Mouse (Mus musculus): ENCODE measurements around the gene Wdr43. TPM values are rescaled to one million over a fixed set of nuclear protein-coding genes. Genes with fewer than 3 reads are reported as not detected.
"Not testable (repeated sequence)": the region's sequence is repeated elsewhere in the genome, so short reads cannot be mapped to it uniquely, and the experiment has no call there.

Gene Wdr43
- polyA plus RNA-seq, 1 experiment from 2014 or later, result 61.1 TPM

DNA sequence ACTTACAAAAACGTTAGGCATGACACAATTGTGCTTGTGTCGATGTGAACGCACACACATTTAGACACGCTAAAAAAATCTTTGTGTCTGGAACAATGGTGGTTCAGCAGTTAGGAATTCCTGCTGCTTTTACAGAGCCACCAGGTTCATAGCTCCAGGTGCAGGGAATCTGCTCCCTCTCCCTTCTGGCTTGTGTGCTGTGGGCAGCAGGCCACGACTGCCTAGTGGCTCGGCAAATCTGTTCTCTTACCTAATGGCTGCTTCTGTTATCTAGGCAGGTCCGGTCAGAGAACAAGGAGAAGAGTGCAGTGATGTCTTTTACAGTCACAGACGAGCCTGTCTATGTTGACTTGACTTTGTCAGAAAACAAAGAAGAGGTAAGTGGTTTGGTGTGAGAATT, 17.7 kb downstream of the Wdr43 start:
- no peaks in the 10 kb centered on the region for H3K4me1 ChIP-seq (replicated peaks; ENCODE audit: control insufficient read depth, insufficient read depth, low read length)
- no peak overlapping the region for H3K4me3 ChIP-seq (replicated peaks; ENCODE audit: low read length)
- H3K4me2 ChIP-seq (ENCODE audit: low read length), result no peak overlapping the region
- 86% methylated on average over 8 of the region's 8 CpGs for WGBS
- H3K27ac ChIP-seq (ENCODE audit: low read length), result no peak overlapping the region
- no peaks in the 10 kb centered on the region for H3K27me3 ChIP-seq (replicated peaks; ENCODE audit: control insufficient read depth, insufficient read depth, low read length)
- H3K36me3 ChIP-seq (ENCODE audit: control insufficient read depth, insufficient read depth), result peaks cover 22% of the 10 kb centered on the region
- H3K9me3 ChIP-seq (ENCODE audit: control insufficient read depth, low read length), result no peaks in the 10 kb centered on the region
- ATAC-seq, result no peak
- H3K9ac ChIP-seq (replicated peaks; ENCODE audit: low read depth, low read length), result no peak overlapping the region

DNA sequence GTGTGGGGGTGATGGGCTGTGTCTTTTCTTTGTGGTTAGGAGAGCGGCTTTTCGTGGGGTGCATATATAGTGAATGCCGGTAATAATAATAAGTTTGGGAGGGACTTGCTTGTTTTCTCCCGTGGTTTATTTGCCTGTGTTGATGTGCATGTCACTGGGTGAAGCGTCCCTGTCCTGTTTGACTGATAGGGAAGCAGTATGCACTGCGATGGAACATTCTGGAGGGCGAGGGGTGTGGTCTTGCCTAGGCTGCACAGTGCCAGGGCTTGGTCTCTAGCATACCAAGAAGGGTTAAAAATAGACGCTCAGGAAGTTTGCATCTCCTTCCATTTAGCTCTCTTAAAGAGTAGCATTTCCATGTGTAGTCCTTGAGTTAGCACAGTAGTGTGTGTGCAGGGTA, 21.1 kb downstream of the Wdr43 start:
- H3K36me3 ChIP-seq (ENCODE audit: control insufficient read depth, insufficient read depth), result peaks cover 22% of the 10 kb centered on the region
- 92% methylated on average over 8 of the region's 8 CpGs for WGBS
- H3K4me1 ChIP-seq (replicated peaks; ENCODE audit: control insufficient read depth, insufficient read depth, low read length), result no peaks in the 10 kb centered on the region
- H3K9ac ChIP-seq (replicated peaks; ENCODE audit: low read depth, low read length), result no peak overlapping the region
- no peak overlapping the region for H3K4me2 ChIP-seq (ENCODE audit: low read length)
- ATAC-seq, result no peak
- H3K4me3 ChIP-seq (replicated peaks; ENCODE audit: low read length), result no peak overlapping the region
- no peaks in the 10 kb centered on the region for H3K9me3 ChIP-seq (ENCODE audit: control insufficient read depth, low read length)
- H3K27ac ChIP-seq (ENCODE audit: low read length), result no peak overlapping the region
- no peaks in the 10 kb centered on the region for H3K27me3 ChIP-seq (replicated peaks; ENCODE audit: control insufficient read depth, insufficient read depth, low read length)

DNA sequence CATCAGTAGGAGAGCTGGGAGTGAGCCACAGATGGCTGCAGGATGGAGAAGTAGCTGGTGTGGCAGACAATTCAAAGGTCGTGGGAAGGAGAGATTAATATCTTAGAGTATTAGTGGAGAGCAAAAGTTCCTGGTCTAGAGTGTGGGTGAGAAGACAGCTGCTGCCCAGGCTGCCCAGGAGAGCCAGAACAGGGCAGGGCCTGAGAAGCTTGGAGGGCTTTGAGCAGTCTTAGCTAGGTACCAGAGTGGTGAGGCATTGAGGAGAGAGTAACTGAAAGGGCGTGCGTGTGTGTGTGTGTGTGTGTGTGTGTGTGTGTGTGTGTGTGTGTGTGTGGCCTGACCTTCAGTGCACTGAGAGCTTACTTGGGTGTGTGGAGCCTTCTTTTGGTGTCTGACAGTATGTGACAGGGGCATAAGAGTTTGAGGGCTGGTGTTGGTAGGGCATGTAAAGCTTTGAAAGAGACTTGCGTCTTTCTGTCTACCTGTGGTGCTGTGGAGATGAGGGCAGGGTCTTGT, 22.1 kb downstream of the Wdr43 start:
- no peaks in the 10 kb centered on the region for H3K4me1 ChIP-seq (replicated peaks; ENCODE audit: control insufficient read depth, insufficient read depth, low read length)
- H3K4me3 ChIP-seq (replicated peaks; ENCODE audit: low read length), result no peak overlapping the region
- peaks cover 25% of the 10 kb centered on the region for H3K36me3 ChIP-seq (ENCODE audit: control insufficient read depth, insufficient read depth)
- no peak for ATAC-seq
- H3K4me2 ChIP-seq (ENCODE audit: low read length), result no peak overlapping the region
- no peak overlapping the region for H3K9ac ChIP-seq (replicated peaks; ENCODE audit: low read depth, low read length)
- H3K9me3 ChIP-seq (ENCODE audit: control insufficient read depth, low read length), result no peaks in the 10 kb centered on the region
- H3K27ac ChIP-seq (ENCODE audit: low read length), result no peak overlapping the region
- 95% methylated on average over 4 of the region's 4 CpGs for WGBS
- H3K27me3 ChIP-seq (replicated peaks; ENCODE audit: control insufficient read depth, insufficient read depth, low read length), result no peaks in the 10 kb centered on the region

DNA sequence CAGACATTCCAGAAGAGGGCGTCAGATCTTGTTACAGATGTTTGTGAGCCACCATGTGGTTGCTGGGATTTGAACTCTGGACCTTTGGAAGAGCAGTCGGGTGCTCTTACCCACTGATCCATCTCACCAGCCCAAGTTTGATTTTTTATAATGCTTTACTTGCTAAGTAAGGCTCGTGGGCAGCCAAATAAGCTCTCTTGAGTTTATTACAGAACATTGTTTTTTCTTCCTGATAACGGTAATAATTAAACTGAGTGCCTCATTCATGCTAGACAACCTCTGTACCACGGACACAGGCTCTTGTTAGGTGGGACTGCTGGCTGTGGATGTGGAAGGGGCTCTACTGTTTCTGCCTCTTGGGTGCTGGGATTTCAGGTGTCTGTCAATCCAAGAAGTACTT, 23.4 kb downstream of the Wdr43 start:
- H3K9ac ChIP-seq (replicated peaks; ENCODE audit: low read depth, low read length); H3K27ac ChIP-seq (ENCODE audit: low read length); H3K4me2 ChIP-seq (ENCODE audit: low read length); ATAC-seq; H3K9me3 ChIP-seq (ENCODE audit: control insufficient read depth, low read length); H3K4me3 ChIP-seq (replicated peaks; ENCODE audit: low read length); H3K4me1 ChIP-seq (replicated peaks; ENCODE audit: control insufficient read depth, insufficient read depth, low read length); H3K27me3 ChIP-seq (replicated peaks; ENCODE audit: control insufficient read depth, insufficient read depth, low read length): not testable (repeated sequence)
- 82% methylated on average over 5 of the region's 5 CpGs for WGBS
- H3K36me3 ChIP-seq (ENCODE audit: control insufficient read depth, insufficient read depth), result peaks cover 29% of the 10 kb centered on the region

DNA sequence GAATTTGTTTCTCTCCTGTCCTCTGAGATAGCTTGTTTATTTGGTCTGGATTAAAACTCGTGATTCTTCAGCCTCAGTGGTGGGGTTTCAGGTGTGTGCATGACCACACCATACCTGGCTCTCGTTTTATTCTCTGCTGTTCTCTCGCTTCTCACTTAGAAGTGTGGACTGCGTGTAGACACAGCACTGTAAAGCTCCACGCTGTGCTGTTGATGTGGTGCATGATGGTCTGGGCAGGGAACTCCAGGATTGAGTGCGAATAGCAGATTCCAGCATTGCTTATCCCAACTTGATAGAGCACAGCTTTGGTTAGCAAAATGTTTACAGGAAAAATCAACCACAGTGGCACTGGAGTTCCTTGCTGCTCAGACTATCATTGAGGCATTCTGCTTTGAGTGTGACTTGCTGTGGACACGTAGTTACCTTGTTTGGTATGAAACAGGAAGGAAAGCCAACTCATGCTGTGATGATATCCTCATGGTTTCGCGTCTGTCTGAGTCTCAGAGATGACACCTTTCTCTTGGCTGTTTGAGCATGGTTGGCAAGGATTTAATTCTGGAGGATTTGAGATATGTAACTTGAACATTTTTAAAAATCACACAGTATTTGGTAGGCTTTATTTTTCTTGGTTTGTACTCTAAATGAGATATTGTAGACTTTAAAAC, 24.9 kb downstream of the Wdr43 start:
- H3K27ac ChIP-seq (ENCODE audit: low read length), result no peak overlapping the region
- ATAC-seq, result no peak
- no peaks in the 10 kb centered on the region for H3K27me3 ChIP-seq (replicated peaks; ENCODE audit: control insufficient read depth, insufficient read depth, low read length)
- 85% methylated on average over 9 of the region's 9 CpGs for WGBS
- no peak overlapping the region for H3K9ac ChIP-seq (replicated peaks; ENCODE audit: low read depth, low read length)
- no peaks in the 10 kb centered on the region for H3K9me3 ChIP-seq (ENCODE audit: control insufficient read depth, low read length)
- H3K36me3 ChIP-seq (ENCODE audit: control insufficient read depth, insufficient read depth), result peaks cover 28% of the 10 kb centered on the region
- H3K4me1 ChIP-seq (replicated peaks; ENCODE audit: control insufficient read depth, insufficient read depth, low read length), result no peaks in the 10 kb centered on the region
- no peak overlapping the region for H3K4me3 ChIP-seq (replicated peaks; ENCODE audit: low read length)
- H3K4me2 ChIP-seq (ENCODE audit: low read length), result no peak overlapping the region

DNA sequence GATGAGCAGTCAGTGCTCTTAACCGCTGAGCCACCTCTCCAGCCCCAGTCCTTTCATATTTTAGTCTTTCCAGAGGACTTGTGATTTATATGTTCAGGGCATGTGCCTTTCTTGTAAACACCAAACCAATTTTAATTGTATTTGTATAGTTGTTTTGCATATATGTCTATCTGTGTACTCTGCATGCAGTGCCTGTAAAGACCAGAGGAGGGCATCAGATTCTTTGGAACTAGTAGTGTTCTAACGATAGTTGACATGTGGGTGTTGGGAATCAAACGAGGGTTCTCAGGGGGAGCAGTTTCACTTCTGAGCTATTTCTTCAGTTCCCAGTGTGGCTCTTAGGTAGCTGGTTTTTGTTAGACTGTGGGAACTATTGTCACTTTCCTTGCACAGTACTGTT, 26.5 kb downstream of the Wdr43 start:
- H3K4me2 ChIP-seq (ENCODE audit: low read length), result no peak overlapping the region
- no peak overlapping the region for H3K27ac ChIP-seq (ENCODE audit: low read length)
- ATAC-seq, result no peak
- no peak overlapping the region for H3K4me3 ChIP-seq (replicated peaks; ENCODE audit: low read length)
- WGBS, result 77% methylated on average over 3 of the region's 3 CpGs
- H3K9ac ChIP-seq (replicated peaks; ENCODE audit: low read depth, low read length), result no peak overlapping the region
- H3K27me3 ChIP-seq (replicated peaks; ENCODE audit: control insufficient read depth, insufficient read depth, low read length), result no peaks in the 10 kb centered on the region
- peaks cover 28% of the 10 kb centered on the region for H3K36me3 ChIP-seq (ENCODE audit: control insufficient read depth, insufficient read depth)
- H3K9me3 ChIP-seq (ENCODE audit: control insufficient read depth, low read length), result no peaks in the 10 kb centered on the region
- no peaks in the 10 kb centered on the region for H3K4me1 ChIP-seq (replicated peaks; ENCODE audit: control insufficient read depth, insufficient read depth, low read length)

DNA sequence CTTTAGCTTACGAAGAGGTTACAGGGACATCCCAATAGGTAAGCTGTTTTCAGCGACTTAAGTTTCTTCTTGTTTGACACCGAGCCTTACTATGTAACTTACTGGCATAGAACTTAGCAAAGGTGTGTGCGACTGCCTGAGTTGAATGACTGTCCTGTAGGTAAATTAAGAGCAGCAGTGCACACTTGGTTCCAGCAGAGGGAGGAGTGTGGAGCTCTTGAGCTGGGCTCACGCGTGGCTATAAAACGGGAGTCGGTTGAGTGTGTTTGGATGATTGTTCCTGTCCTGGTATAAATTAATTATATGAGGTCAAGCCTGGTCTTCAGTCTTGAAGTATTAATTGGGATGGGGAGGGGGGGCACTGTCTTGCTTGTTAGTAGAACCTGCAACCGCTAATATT, 34.3 kb downstream of the Wdr43 start:
- 93% methylated on average over 9 of the region's 9 CpGs for WGBS
- Histone ChIP-seq H3K36me3 (ENCODE audit: control insufficient read depth, insufficient read depth) (peaks cover 19% of the 10 kb centered on the region), H3K4me3 (replicated peaks; ENCODE audit: low read length) (no peak overlapping the region)

DNA sequence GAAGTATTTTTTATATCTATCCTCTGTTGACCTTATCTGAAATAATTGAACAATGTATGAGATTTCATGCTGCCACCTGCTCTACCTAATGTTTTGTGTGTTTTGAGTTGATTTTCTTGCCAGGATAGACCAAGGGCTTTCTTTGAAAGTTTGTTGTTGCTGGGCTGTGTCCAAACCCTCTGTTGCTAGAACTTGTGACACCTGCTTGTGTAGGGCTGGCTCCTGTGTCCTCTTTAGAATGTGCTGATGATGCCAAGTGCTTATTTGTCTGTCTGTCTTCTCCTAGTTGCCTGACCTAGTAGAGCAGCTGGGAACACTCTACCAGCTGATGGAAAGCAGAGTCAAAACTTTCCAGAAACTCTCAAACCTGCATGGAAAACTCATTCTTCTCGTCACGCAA, 36.8 kb downstream of the Wdr43 start:
- Histone ChIP-seq H3K27ac (ENCODE audit: low read length) (no peak overlapping the region), H3K9me3 (ENCODE audit: control insufficient read depth, low read length) (no peaks in the 10 kb centered on the region), H3K4me2 (ENCODE audit: low read length) (no peak overlapping the region), H3K27me3 (replicated peaks; ENCODE audit: control insufficient read depth, insufficient read depth, low read length) (no peaks in the 10 kb centered on the region), H3K4me1 (replicated peaks; ENCODE audit: control insufficient read depth, insufficient read depth, low read length) (no peaks in the 10 kb centered on the region), H3K4me3 (replicated peaks; ENCODE audit: low read length) (no peak overlapping the region), H3K9ac (replicated peaks; ENCODE audit: low read depth, low read length) (no peak overlapping the region), H3K36me3 (ENCODE audit: control insufficient read depth, insufficient read depth) (peaks cover 17% of the 10 kb centered on the region)
- ATAC-seq, result no peak
- whole genome bisulfite sequencing, result 95% methylated on average over 2 of the region's 2 CpGs

More for the DNA sequence above, 34.3 kb downstream of the Wdr43 start:
- H3K4me2 ChIP-seq (ENCODE audit: low read length), result no peak overlapping the region
- no peak for ATAC-seq
- H3K4me1 ChIP-seq (replicated peaks; ENCODE audit: control insufficient read depth, insufficient read depth, low read length), result no peaks in the 10 kb centered on the region
- H3K27ac ChIP-seq (ENCODE audit: low read length), result no peak overlapping the region
- no peaks in the 10 kb centered on the region for H3K27me3 ChIP-seq (replicated peaks; ENCODE audit: control insufficient read depth, insufficient read depth, low read length)
- no peak overlapping the region for H3K9ac ChIP-seq (replicated peaks; ENCODE audit: low read depth, low read length)
- no peaks in the 10 kb centered on the region for H3K9me3 ChIP-seq (ENCODE audit: control insufficient read depth, low read length)

DNA sequence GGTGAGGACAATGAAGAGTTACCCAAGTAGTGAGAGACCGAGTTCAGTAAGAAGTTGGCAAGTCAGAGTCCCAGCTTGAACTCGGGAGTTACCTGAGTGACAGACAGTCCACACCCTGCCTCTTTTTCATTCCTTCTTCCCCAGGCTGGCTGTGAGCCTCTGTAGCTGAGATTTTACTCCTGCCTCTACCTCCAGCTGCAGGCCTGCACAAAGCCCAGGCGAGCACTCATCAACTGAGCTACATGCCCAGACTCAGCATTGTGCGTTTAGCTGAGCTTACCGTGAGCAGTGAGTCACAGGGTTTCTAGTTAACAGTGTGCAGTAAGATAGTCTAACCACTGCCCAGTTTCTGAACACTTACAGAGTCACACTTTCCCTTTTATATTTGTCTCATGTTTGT, 37.2 kb downstream of the Wdr43 start:
- no peak for ATAC-seq

DNA sequence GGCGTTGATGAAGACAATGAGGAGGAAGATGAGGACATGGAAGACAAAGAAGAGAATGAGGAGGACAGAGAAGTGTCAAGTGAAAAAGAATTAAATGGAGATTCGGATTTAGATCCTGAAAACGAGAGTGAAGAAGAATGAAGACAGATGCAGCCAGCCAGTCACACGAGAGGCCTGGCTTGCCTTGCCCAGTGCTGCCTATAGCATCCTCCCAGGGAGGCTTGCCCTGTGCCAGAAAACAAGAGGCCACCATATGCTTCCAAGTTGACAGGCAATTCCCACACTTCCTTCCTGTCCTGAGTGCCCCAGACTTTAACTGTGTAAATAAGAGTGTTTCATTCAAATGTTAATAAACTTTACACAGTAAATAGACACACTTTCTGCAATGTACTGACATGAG, 41.8 kb downstream of the Wdr43 start:
- WGBS, result 77% methylated on average over 4 of the region's 4 CpGs

More for the DNA sequence above, 37.2 kb downstream of the Wdr43 start:
- WGBS, result 90% methylated on average over 5 of the region's 5 CpGs
- Histone ChIP-seq H3K4me2 (ENCODE audit: low read length) (no peak overlapping the region), H3K9me3 (ENCODE audit: control insufficient read depth, low read length) (no peaks in the 10 kb centered on the region), H3K4me1 (replicated peaks; ENCODE audit: control insufficient read depth, insufficient read depth, low read length) (no peaks in the 10 kb centered on the region), H3K4me3 (replicated peaks; ENCODE audit: low read length) (no peak overlapping the region), H3K9ac (replicated peaks; ENCODE audit: low read depth, low read length) (no peak overlapping the region), H3K27me3 (replicated peaks; ENCODE audit: control insufficient read depth, insufficient read depth, low read length) (no peaks in the 10 kb centered on the region), H3K36me3 (ENCODE audit: control insufficient read depth, insufficient read depth) (peaks cover 18% of the 10 kb centered on the region), H3K27ac (ENCODE audit: low read length) (no peak overlapping the region)

More for the DNA sequence above, 41.8 kb downstream of the Wdr43 start:
- H3K4me1 ChIP-seq (replicated peaks; ENCODE audit: control insufficient read depth, insufficient read depth, low read length), result peaks cover 3% of the 10 kb centered on the region
- no peaks in the 10 kb centered on the region for H3K9me3 ChIP-seq (ENCODE audit: control insufficient read depth, low read length)
- peaks cover 11% of the 10 kb centered on the region for H3K36me3 ChIP-seq (ENCODE audit: control insufficient read depth, insufficient read depth)
- no peaks in the 10 kb centered on the region for H3K27me3 ChIP-seq (replicated peaks; ENCODE audit: control insufficient read depth, insufficient read depth, low read length)
- ATAC-seq, result no peak
- H3K4me2 ChIP-seq (ENCODE audit: low read length), result no peak overlapping the region
- H3K4me3 ChIP-seq (replicated peaks; ENCODE audit: low read length), result no peak overlapping the region
- no peak overlapping the region for H3K9ac ChIP-seq (replicated peaks; ENCODE audit: low read depth, low read length)
- H3K27ac ChIP-seq (ENCODE audit: low read length), result no peak overlapping the region
